Mouse (Mus musculus) testis, adult 2 months (tissue): ENCODE measurements around the gene Nkap.

Source experiments
- CTCF ChIP-seq: fragments of 200-500 bp; IDR thresholded peaks from 2 replicates; pipeline ENCODE4 v1.5.1; 2012; ENCODE audit warnings: low read depth, mild to moderate bottlenecking, inconsistent platforms, low read length, moderate library complexity; ENCODE audit not compliant: control insufficient read depth, insufficient read depth, insufficient replicate concordance
- POLR2A ChIP-seq: fragments of 200-500 bp; IDR thresholded peaks from 2 replicates; pipeline ENCODE4 v1.6.1; 2012; ENCODE audit warnings: low read depth, mild to moderate bottlenecking, inconsistent platforms, low read length, moderate library complexity; ENCODE audit not compliant: control insufficient read depth

GRCm38 (mm10) chrX:37110881-37111193 is 15.8 kb upstream of the Nkap start:
- no peak for TF ChIP-seq CTCF
- TF ChIP-seq POLR2A: no peak
